Mouse (Mus musculus) adipose tissue, adult 10 weeks (tissue): ENCODE measurements around the gene Stambp. TPM values are rescaled to one million over a fixed set of nuclear protein-coding genes. Genes with fewer than 3 reads are reported as not detected.

Source experiments
- polyA plus RNA-seq: library from polyadenylated mRNA; stranded (reverse); fragments of 350-450 nt; fragmentation: Illumina TruSeq; extraction: RNeasy Lipid Tissue Mini Kit (QIAGEN cat#74804); gene quantifications from one replicate; pipeline ENCODE4 v1.2.3, GENCODE M21; 2014; ENCODE audit warnings: low read depth, low replicate concordance

Stambp gene
- polyA plus RNA-seq = 24.4 TPM

GRCm38 (mm10) chr6:83572671-83573070, at the start of gene Stambp:
Gene Stambp, minus strand, starts transcription at chr6:83572729.

GRCm38 (mm10) chr6:83536028-83536794, 36.3 kb downstream of the Stambp start, which contains the start of gene Actg2:
Gene Actg2, minus strand, starts transcription at chr6:83536265.

GRCm38 (mm10) chr6:83506258-83507167, 66.0 kb downstream of the Stambp start, which contains the start of gene Dguok:
Gene Dguok, minus strand, starts transcription at chr6:83506969.

Other genes starting within 250 kb of the Stambp start
- 87.5 TPM for gene Mthfd2, start 246.8 kb downstream of the Stambp start, polyA plus RNA-seq
- gene Mob1a, start 246.7 kb downstream of the Stambp start, polyA plus RNA-seq = 79.4 TPM
- 72.0 TPM for gene Bola3, start 223.6 kb downstream of the Stambp start, polyA plus RNA-seq
- 17.2 TPM for gene Tet3, start 113.6 kb downstream of the Stambp start, polyA plus RNA-seq
- gene Dguok, start 65.8 kb downstream of the Stambp start, polyA plus RNA-seq = 54.3 TPM
- 787 TPM for gene Actg2, start 36.5 kb downstream of the Stambp start, polyA plus RNA-seq
- gene Clec4f, start 83.5 kb upstream of the Stambp start, polyA plus RNA-seq = not detected
- not detected for gene Cd207, start 105.1 kb upstream of the Stambp start, polyA plus RNA-seq
- gene Vax2, start 138.5 kb upstream of the Stambp start, polyA plus RNA-seq = not detected
- gene Atp6v1b1, start 170.3 kb upstream of the Stambp start, polyA plus RNA-seq = 9.2 TPM
- gene Ankrd53, start 189.9 kb upstream of the Stambp start, polyA plus RNA-seq = 0.46 TPM
- 71.7 TPM for gene Tex261, start 203.1 kb upstream of the Stambp start, polyA plus RNA-seq
- gene Nagk, start 222.3 kb upstream of the Stambp start, polyA plus RNA-seq = 55.5 TPM